Mouse (Mus musculus) neural tube, postnatal 0 days (tissue): ENCODE results near the gene Deaf1. TPM values are rescaled to one million over a fixed set of nuclear protein-coding genes. Genes with fewer than 3 reads are reported as not detected.

Source experiments
- polyA plus RNA-seq: library from polyadenylated mRNA; unstranded; fragments of >200 nt; fragmentation: Nextera tagmentation; extraction: Ambion mirVana; gene quantifications from 2 replicates; pipeline ENCODE4 v1.2.1, GENCODE M21; 2015

Gene Deaf1
- 212 and 254 TPM in 2 replicates for polyA plus RNA-seq

GRCm38 (mm10) chr7:141327469-141328372 is at the start of gene Deaf1, which contains the start of gene Tmem80:
Gene Deaf1 (minus strand): TSS chr7:141327690.
Gene Tmem80 (plus strand): TSS chr7:141327739.

GRCm38 (mm10) chr7:141338576-141339131 is 11.2 kb upstream of the Deaf1 start, which contains the start of gene Eps8l2:
Gene Eps8l2 (plus strand): TSS chr7:141338880.

GRCm38 (mm10) chr7:141291921-141292582 is 35.4 kb downstream of the Deaf1 start, which contains the start of gene Drd4:
Gene Drd4 (plus strand): TSS chr7:141292006.

GRCm38 (mm10) chr7:141278766-141279590 is 48.5 kb downstream of the Deaf1 start, which contains the start of gene Sct:
Gene Sct (minus strand): TSS chr7:141279133.

GRCm38 (mm10) chr7:141276546-141276945 is 50.9 kb downstream of the Deaf1 start, which contains the start of gene Cdhr5:
Gene Cdhr5 (minus strand): TSS chr7:141276786.

DNA sequence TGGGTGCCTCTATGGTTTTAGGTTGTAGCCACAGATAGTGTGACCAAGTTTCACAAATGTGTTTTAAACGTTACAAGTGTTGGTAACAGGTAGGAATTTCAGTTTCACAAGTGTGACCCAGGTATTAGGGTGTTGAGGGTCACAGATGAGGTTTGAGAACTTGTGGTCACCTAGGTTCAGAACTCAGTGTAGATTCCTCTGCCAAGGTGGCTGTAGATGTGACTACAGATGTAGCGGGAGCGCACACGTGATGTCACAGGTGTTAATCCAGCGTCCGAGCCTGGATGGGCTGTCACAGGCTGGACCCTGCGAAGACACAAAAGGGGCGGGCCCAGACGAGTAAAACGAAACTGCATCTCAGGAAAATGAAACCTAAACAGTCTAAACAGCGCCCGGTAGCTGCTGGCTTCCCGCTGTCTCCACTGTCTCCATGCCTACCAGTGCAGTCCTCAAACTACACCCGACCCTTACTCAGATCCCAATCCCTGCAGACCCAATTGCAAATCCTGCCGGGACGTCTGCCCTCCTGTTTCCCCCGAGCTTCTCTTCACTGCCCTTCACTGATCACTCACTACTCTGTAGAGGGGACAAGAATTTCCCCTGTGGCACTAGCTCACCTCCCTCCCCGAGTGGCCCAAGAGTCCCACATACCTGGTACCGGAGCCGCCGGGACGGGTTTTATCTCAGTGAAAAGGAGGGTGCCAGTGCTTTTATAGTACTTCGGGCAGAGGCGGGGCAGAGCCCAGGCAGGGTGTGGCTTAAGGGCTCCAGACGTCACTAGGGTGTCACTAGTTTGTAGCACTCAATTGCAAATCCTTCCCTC is 61.5 kb downstream of the Deaf1 start, which contains the start of gene Irf7:
TSS of gene Irf7 (minus strand) at position 743 of the 823 bp plus-strand sequence.

Other genes with a start within 250 kb of the Deaf1 start
- 0.28 TPM in 1 of 2 replicates, not detected in the other for gene Pkp3, start 249.5 kb downstream of the Deaf1 start, polyA plus RNA-seq
- gene Sigirr, start 227.1 kb downstream of the Deaf1 start, polyA plus RNA-seq: 2.2 and 3.4 TPM in 2 replicates
- gene Ano9, start 209.9 kb downstream of the Deaf1 start, polyA plus RNA-seq: 0.22 and 0.51 TPM in 2 replicates
- gene Ptdss2, start 205.3 kb downstream of the Deaf1 start, polyA plus RNA-seq: 79.0 and 88.5 TPM in 2 replicates
- 56.1 and 58.4 TPM in 2 replicates for gene Rnh1, start 154.8 kb downstream of the Deaf1 start, polyA plus RNA-seq
- gene Hras, start 133.7 kb downstream of the Deaf1 start, polyA plus RNA-seq: 234 and 238 TPM in 2 replicates
- 4.5 and 5.7 TPM in 2 replicates for gene Lrrc56, start 133.5 kb downstream of the Deaf1 start, polyA plus RNA-seq
- 0.18 and 0.44 TPM in 2 replicates for gene Lmntd2, start 113.6 kb downstream of the Deaf1 start, polyA plus RNA-seq
- 18.2 and 21.4 TPM in 2 replicates for gene Rassf7, start 111.8 kb downstream of the Deaf1 start, polyA plus RNA-seq
- gene Phrf1, start 98.9 kb downstream of the Deaf1 start, polyA plus RNA-seq: 32.1 and 33.6 TPM in 2 replicates
- gene Irf7, start 61.2 kb downstream of the Deaf1 start, polyA plus RNA-seq: 4.4 and 5.6 TPM in 2 replicates
- 0.20 TPM in 1 of 2 replicates, not detected in the other for gene Cdhr5, start 50.9 kb downstream of the Deaf1 start, polyA plus RNA-seq
- 6.4 and 7.7 TPM in 2 replicates for gene Sct, start 48.6 kb downstream of the Deaf1 start, polyA plus RNA-seq
- gene Drd4, start 35.7 kb downstream of the Deaf1 start, polyA plus RNA-seq: 0.62 and 1.3 TPM in 2 replicates
- 41.4 and 42.7 TPM in 2 replicates for gene Tmem80, start within 50 bp of the Deaf1 start, polyA plus RNA-seq
- 0.45 and 0.84 TPM in 2 replicates for gene Eps8l2, start 11.2 kb upstream of the Deaf1 start, polyA plus RNA-seq
- 246 and 267 TPM in 2 replicates for gene Taldo1, start 64.5 kb upstream of the Deaf1 start, polyA plus RNA-seq
- gene Gatd1, start 86.4 kb upstream of the Deaf1 start, polyA plus RNA-seq: 44.0 and 44.6 TPM in 2 replicates
- gene Cend1, start 101.8 kb upstream of the Deaf1 start, polyA plus RNA-seq: 255 and 295 TPM in 2 replicates
- gene Slc25a22, start 110.2 kb upstream of the Deaf1 start, polyA plus RNA-seq: 69.2 and 77.6 TPM in 2 replicates
- 1.2 and 1.4 TPM in 2 replicates for gene Pidd1, start 116.3 kb upstream of the Deaf1 start, polyA plus RNA-seq
- 775 and 923 TPM in 2 replicates for gene Rplp2, start 119.7 kb upstream of the Deaf1 start, polyA plus RNA-seq
- gene Pnpla2, start 127.5 kb upstream of the Deaf1 start, polyA plus RNA-seq: 19.9 and 22.2 TPM in 2 replicates
- gene Cracr2b, start 133.4 kb upstream of the Deaf1 start, polyA plus RNA-seq: 4.9 and 10.1 TPM in 2 replicates
- 18.5 and 18.6 TPM in 2 replicates for gene Cd151, start 139.7 kb upstream of the Deaf1 start, polyA plus RNA-seq
- 86.6 and 89.5 TPM in 2 replicates for gene Polr2l, start 147.4 kb upstream of the Deaf1 start, polyA plus RNA-seq
- 106 TPM in 2 replicates for gene Tspan4, start 147.6 kb upstream of the Deaf1 start, polyA plus RNA-seq
- gene Chid1, start 212.2 kb upstream of the Deaf1 start, polyA plus RNA-seq: 50.4 and 51.1 TPM in 2 replicates
- 88.9 and 101 TPM in 2 replicates for gene Ap2a2, start 234.5 kb upstream of the Deaf1 start, polyA plus RNA-seq